Mouse (Mus musculus) ovary, adult 18-20 months (tissue): ENCODE results near the gene Sema4d.
"Not testable (repeated sequence)": the region's sequence is repeated elsewhere in the genome, so short reads cannot be mapped to it uniquely, and the experiment has no call there.

Source experiments
- DNase-seq: peaks from one replicate; pipeline ENCODE4 v3.0.0; 2022; ENCODE audit warnings: low spot score, mixed read lengths

The Sema4d gene

DNA sequence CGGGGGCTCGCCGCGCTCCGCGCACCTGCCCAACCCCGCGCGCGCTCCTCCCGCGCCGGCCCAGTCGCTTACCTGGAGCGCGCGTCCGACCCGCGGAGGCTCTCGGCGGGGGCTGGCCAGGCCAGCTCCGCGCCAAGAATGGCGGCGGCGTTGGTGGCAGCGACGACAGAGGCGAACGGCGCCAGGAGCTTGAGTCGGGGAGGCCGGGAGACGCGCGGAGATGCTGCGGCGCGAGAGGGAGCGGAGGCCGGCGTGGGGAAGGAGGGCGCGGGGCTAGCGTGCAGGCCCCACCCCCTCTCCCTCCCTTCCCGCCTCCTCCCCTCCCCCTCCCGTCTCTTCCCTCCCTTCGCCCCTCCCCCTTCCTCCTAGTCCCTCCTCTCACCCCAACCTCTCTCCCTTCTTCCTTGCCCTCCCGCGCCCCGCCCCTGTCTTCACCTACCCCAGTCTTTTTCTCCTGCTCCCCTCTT lies at the start of gene Sema4d:
TSS of gene Sema4d (minus strand) at position 323 of the 467 bp plus-strand sequence.
- DNase-seq: no peak

DNA sequence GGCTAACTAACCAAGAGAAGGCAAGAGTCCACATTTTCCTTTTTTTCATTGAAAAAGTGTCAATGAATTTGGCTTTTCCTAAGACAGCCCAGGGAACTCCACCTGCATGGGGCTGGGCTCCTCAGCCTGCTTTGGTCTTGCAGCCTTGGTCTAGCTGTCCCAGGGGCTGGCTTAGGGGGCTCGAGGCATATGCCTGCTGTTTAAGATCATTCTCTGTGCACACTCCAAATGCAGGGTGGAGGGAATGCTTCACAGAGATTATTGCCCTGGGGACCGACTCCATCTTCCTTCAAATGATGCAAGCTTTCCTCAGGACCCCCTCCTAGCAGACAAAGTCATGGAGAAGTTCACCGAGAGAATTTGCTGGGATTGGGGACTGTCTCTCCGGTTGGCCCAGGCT lies 49.8 kb upstream of the Sema4d start:
- no peak for DNase-seq

DNA sequence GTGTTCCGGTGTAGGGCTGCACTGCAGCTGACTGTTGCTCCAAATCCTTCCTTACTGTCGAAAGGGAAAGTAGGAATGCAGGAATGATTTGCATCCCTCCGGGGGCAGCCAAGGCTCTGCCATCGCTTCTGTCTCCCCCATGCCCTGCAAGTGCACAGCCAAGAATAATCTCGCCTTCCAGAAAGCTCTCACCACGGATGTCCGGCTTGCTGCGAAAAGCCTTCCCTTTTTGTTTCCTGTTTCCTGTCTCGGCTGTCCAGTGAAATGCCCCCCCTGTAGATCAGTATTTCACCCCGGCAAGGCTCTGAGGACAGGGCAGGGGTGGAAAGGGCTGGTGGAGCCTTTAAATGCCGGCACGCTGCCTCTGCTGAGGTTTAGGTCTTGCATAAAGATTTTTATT lies 49.2 kb upstream of the Sema4d start:
- DNase-seq: no peak

DNA sequence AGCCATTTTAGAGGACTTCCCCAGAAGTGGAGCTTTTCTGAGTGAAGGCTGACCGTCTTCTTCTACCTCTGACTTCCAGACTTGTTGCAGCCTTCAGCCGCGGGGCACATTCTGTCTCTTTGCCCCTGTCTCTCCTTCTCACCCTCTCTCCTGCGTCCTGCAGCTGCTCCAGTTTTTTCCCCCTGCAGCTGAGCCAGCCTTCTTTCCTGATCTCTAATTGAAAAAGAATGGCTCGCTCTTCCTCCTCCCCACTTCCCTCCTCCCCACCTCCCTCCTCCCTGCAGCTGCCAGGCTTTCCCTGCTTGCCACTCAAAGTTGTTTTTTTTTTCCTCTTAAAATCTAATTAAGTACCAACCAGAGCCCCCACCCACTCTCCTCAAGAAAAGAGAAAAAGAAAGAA lies 48.6 kb upstream of the Sema4d start:
- DNase-seq: no peak

DNA sequence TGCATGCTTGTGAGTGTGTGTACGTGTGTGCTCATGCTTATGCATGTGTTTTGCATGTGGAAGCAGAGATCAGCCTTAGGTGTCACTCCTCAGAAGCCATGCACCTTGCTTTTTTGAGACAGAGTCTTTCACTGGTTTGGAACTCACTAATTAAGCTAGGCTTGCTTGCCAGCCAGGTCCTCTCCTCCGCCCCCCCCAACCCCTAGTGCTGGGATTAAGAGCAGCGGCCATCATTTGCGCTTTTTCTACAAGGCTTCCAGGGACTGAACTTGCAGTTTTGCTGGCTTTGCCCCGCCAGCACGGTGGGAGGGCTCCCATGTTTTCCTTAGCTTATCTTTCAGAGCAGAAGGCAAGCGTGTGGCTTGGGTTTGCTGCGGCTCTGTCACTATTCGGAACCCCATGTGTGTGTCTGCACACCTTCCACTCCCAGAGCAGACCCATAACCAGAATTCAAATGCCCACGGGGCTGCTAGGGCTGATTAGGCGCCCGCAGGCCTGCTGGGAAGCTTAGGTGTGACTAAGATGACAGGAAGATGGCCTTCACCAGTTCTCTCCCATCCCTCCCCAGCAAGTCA lies 48.1 kb upstream of the Sema4d start:
- no peak for DNase-seq

DNA sequence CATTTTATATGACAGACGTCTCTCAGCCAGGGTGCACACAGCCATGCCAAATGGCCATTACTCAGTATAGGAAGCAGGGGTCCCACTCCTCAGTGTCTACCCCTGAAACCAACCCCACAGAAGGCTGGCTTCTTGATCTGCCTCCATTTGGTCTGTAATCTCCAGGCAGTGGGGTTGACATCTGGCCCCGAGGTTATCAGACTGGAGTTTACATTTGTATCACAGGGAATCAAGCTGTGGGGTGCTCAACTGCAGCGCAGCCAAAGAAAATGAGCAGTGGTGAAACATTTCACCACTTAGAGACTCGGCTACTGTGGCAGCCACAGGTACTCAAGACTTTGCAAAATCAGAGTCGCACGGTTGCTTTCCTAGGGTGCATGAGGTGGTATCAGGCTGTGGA lies 47.2 kb upstream of the Sema4d start:
- no peak for DNase-seq

DNA sequence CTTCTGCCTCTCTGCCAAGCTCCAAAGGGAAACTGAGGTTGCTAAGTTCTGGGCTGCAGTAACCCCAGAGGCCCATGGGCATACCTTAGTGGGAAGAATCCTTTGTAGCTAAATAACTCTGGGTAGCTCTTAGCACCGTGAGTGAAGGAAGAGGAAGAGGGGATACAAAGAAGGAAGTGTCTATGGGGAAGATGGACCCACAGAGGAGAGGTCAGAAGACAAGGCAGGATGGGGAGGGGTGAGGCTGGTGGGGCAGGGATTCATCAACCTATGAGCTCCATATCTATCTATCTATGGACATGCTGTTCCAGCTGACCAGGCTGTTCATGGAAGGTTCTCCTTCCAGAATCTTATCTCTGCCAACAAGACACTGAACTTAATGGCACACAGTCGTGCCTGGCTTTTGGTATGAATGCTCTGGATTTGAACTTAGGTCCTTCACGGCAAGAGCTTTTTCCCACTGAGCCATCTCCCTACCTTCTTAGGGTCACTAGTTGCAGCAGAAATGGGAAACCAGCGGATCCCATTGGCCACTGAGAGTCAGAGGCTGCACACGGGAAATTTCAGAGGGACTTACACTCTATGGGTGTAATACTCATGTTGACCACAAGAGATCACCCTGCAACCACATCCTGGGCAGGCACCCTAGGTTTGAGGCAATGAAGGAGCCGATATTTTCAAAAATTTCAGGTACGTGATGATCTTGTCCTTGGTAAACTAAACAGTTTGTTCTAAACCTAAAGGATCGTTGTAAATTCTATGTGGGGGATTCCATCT lies 45.9 kb upstream of the Sema4d start:
- no peak for DNase-seq

DNA sequence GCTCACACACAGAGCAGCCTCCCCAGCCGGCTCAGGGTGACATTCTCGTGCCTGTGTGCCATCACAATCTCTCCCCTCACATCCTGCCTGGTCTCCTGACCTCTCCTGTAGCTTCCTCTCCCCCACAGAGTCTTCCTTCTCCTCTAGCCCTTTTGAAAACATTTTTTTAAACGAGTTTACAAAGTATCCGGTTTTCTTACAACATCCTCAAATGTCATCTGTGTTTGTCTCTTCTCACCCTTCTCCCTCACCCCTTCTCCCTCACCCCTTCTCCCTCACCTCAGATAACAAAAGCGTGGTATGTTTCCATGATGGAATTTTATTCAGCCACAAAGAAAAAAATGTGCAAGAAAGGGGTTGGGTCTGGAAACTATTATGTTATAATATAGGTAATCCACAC lies 43.9 kb upstream of the Sema4d start:
- no peak for DNase-seq

DNA sequence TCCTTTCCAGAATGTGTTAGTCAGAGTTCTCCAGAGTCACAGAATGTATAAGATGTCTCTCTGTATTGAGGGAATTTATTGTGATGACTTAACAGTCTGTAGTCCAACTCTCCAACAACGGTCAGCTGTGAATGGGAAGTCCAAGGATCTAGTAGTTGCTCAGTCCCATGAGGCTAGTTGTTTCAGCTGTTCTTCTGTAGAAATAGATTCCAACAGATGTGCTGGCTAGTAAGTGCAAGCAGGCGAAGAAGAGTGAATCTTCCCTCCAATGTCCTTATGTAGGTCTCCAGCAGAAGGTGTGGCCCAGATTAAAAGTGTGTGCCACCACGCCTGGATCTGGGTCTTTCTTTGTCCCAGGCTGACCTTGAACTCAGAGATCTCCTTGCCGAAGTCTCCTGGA lies 41.7 kb upstream of the Sema4d start:
- not testable (repeated sequence) for DNase-seq

DNA sequence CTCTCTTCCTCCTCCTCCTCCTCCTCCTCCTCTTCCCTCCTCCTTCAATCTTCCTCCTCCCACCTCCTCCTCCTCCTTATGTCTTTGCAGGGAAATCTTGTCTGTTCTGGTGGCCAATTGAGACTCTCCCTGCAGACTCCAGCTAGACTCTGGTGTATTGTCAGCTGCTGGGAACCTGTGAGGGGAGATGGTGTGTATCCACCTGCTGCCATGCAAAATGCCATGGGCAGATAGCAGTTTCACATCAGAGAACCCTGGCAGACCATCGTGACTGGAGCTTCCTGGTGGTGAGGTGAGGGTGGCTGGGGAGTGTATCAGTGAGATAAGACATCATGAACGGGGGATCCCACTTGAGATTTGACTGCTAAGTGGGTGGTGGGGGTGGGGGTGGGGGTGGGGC lies 41.0 kb upstream of the Sema4d start:
- no peak for DNase-seq

DNA sequence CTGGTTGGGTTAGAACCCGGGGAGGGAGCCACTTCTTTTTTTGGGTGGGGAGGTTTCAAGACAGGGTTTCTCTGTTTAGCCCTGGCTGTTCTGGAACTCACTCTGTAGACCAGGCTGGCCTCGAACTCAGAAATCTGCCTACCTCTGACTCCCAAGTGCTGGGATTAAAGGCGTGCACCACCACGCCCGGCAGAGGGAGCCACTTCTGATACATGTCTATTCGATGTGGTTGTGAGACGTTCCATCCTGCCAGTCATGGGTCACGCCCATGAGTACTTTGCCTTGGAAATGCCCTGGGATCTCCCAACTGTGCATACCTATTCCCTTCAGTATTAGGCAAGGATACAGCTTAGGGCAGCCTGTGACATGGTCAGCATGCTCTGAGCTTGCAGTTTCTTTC lies 40.5 kb upstream of the Sema4d start:
- DNase-seq: not testable (repeated sequence)

DNA sequence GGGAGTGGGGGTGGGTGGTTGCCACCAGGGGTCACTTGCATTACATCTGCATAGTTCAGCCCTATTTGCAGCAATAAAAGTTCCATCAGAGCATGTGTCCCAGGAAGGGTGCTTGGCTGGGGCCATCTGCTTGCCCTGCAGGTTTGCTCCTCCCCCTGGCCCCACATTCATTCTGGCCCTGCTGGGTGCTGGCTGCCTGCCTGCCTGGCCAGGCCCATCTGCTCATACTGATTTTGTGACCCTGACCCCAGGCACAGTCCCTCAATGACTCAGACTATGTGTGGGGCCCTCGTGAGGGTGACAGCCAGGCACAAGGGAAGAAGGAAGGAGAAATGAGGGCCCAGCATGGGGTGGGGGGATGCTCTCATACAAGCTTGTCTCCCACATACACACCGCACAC lies 40.1 kb upstream of the Sema4d start:
- peak; percentile 57 for DNase-seq

DNA sequence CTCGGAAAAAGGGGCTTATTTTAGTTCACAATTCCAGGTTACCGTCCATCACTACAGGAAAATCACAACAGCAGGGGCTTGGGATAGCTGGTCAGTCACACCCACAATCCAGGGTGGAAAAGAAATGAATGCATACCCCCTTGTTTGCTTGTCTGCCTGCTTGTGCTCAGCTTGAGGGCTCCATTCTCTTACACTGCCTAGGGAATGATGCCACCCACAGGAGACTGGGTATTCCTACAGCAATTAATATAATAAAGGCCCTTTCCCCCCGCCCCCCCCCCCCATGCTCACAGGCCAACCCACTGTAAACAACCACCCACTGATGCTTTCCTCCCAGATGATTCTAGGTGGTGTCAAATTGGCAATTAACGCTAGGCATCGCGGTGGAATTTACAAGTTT lies 38.9 kb upstream of the Sema4d start:
- no peak for DNase-seq

DNA sequence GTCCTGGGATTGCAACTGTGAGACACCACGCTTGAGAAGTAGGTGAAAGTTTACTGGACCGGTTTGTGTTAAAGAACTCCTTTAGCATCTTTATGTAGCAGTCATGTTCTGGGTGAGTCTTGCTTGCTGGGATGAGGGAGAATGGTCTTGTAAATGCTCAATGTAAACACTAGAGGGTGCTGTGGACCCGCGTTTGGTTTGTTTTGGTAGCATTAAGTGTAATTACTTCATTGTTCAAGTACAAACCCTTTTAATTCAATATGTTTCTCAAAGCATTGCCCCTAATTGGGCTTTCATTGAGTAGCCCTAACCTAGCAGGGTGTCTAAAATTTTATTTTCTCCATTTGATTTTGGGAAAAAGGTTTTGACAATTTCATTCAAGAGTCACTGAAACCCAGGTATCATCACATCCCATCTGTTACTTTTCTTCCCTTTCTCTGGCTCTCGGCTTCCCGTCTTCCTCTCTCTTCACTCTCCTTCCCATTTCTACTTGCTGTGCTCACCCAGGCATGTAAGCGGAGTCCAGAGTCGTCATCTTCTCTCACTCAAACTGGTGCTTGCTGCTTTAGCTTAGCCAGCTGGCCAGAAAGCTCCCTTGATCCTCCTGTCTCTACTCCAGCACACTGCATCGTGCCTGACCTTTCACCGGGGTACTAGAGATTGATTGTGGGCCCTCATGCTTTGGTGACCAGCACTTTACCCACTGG lies 37.4 kb upstream of the Sema4d start:
- DNase-seq: no peak

DNA sequence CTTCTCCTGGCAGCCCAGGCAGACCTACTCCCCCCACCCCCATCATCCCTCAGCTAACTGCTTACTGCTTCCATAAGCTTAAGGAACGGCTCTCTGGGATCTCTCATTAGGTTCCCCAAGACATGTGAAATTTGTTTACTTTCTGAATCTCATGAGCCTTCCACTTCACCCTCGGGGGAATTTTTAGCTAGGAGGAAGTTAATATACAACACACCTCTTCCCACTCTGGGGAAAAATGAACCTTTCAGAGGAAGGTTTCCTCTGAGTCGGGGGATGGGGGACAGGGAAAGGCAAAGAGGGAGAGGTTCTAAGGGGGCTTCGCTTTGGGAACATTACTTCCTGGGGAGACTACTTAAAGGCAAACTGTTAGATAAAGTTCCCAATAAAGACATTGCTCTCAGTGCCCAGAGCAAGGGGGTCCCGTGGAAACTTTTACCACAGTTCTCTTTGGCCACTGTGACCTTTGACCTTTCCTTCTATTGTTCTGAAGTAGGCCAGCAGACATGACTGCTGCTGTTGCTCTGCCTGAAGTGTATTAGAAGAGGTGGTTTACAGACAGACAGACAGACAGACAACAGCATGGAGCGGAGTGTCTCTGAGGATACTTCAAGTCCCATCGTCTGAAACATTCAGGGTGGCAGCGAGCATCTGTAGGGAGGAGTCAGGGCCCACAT lies 30.4 kb upstream of the Sema4d start:
- DNase-seq: no peak

DNA sequence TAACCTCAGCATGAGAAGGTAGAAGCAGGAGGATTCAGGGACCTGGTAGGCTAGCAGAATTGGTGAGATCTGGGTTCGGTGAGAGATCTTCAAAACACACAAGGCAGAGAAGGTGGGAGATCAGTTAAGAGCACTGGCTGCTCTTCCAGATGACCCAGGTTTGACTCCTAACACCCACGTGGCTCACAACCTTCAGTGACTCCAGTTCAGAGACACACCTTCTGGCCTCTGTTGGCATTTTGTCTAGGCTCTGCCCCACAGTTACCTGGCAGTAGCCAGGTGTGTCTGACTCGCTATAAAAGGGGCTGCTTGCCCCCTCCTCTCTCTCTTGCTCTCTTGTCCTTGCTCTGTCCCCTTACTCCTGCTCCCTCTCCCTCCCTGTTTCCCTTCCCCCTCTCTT lies 28.4 kb upstream of the Sema4d start:
- no peak for DNase-seq

DNA sequence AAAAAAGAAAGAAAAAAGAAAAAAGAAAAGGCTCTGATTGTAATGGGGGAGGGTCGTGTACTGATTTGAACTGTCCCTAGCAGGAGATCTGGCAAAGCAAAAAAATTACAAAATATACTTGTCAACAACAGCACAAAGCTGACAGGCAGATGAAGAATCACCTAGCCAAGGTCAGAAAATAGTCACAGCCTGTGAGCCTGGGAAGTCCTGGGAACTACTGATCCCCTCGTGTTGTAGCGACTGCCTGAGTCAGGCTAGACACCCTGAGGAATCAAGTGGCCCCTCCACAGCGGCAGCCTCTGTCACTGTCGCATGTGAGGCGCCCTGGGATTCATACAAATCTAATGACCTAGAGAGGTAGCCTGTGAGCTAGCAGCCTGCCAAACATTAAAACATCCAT lies 25.8 kb upstream of the Sema4d start:
- DNase-seq: no peak

DNA sequence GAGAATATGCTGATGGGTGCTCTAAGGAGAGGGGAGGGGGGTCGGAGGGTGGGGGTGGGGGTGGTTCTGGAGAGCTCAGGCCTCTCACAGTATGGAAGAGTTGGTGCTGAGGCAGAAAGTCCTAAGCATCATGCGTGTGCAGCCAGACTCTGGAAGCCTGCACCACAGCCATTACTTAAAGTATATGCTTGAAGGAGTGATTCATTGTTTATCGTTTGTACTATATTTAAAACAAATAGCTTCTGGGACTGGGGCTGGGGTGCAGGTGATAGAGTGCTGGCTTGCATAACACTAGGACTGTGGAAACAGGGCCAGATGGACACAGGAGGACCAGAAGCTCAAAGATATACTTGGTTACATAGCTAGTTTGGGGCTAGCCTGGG lies 25.4 kb upstream of the Sema4d start:
- DNase-seq: no peak

DNA sequence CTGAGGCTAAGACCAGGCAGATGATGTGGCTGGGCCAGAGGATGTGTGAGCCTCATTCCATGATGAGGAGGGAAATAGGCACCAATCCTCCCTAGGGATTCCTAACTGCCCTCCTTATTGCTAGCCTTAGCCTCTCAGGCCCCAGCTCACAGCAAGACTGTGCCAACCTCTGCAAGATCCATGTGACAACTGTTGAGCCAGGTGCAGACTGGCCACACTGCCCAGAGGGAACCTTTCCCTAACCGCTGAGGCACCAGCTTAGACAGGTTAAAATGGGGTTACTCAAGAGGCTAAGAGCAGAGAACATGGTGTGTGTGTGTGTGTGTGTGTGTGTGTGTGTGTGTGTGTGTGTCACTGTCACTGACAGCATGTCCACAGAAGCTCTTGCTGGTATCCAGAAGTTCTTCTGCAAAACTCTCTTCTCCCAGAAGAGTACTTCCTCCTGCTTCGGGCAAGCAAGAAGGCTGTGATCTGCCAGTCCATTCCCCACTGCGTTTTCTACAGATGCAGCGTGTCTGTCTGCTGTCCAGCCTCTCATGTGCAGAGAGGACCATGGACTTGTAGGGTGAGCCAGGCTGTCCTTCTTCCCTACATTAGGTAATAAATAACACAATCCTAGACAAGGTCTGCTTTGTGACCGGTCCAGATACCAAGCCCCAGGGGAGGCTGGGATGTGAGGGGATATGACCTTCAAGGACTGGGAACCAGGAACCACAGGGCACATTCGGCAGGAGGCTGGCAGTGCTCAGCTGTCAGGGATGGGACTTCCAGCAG lies 24.8 kb upstream of the Sema4d start:
- no peak for DNase-seq

DNA sequence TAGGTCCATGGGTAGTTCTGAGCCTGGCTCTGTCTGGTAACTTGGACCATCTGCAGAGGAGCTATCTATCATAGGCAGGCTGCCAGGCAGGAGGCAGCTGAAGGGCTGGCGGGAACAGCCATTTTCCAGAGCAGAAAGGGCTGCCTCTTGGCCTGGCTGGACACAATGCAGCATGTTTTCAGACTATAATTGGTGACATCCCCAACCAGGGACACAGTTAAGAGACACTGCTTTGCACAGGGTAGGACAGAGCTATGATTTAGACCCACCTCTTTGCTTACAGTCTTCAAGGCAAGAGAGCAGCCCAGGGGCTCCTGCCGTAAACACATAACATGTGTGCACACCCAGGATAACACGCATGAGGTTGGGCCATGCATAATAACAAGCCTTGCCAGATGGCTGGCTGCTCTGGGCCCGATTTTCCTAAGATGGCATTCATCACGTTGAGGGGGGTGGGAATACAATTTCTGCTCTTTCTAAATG lies 23.1 kb upstream of the Sema4d start:
- no peak for DNase-seq

DNA sequence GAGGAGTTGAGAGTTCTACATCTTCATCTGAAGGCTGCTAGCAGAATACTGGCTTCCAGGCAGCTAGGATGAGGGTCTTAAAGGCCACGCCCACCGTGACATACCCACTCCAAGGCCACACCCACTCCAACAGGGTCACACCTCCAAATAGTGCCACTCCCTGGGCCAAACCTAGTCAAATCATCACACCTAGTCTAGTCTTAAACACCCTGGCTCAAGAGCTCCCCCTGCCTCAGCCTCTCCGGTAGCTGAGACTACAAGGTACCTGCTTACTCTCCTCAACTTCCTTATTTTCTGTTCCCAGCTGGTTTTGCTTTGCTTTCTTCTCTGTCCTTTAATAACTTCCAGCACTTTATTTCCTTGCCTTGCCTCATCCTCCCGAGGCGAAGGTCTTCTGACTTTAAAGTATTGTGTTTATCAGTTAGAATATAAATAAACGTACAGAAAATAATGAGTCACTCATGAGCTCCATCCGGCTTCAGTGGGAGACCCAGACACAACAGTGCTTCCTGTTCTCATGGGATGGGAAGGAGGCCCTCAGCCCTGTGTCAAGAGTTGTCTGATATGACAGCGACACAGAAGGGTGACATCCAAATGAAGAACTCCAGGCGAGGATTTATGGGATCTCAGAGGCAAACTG lies 22.4 kb upstream of the Sema4d start:
- no peak for DNase-seq
